Mouse (Mus musculus) CH12.LX (cell line): ENCODE measurements around the gene Apln. TPM values are rescaled to one million over a fixed set of nuclear protein-coding genes. Genes with fewer than 3 reads are reported as not detected.

ENCODE experiments used
- DNase-seq: peaks from one replicate; pipeline ENCODE4 v3.0.0-alpha.2; 2013; ENCODE audit errors: extremely low read depth
- H3K27ac ChIP-seq: 2 replicates; pipeline ENCODE4 v1.5.1; 2012; ENCODE audit warnings: low read depth, mild to moderate bottlenecking, control low read depth, moderate library complexity; ENCODE audit not compliant: insufficient read depth
- H3K27me3 ChIP-seq: replicated peaks from 2 replicates; pipeline ENCODE3; 2012; ENCODE audit warnings: inconsistent platforms
- H3K36me3 ChIP-seq, 2 experiments: replicated peaks in 1 of 2; 2 replicates each; pipeline versions ENCODE3 to v1.6.1; 2012; ENCODE audit warnings: inconsistent platforms in 1 of 2, low read length in 1 of 2, mild to moderate bottlenecking in 1 of 2, mixed read lengths in 1 of 2, moderate library complexity in 1 of 2; ENCODE audit not compliant: control insufficient read depth in 1 of 2, insufficient read depth in 1 of 2
- H3K4me1 ChIP-seq, 2 experiments: 2 replicates each; pipeline ENCODE4 v1.6.1; 2012; ENCODE audit warnings: inconsistent platforms in 1 of 2, moderate library complexity in 1 of 2; ENCODE audit not compliant: insufficient read depth in 2 of 2, control insufficient read depth in 1 of 2
- H3K4me2 ChIP-seq: 2 replicates; pipeline ENCODE4 v1.6.1; 2012; ENCODE audit warnings: low read depth, mild to moderate bottlenecking, control low read depth; ENCODE audit not compliant: poor library complexity, insufficient read depth, severe bottlenecking
- H3K4me3 ChIP-seq, 3 experiments: fragments of 150-350 bp in 1 of 3; sonication (generic) in 1 of 3; replicated peaks in 1 of 3; 2 replicates each; pipeline versions ENCODE3 to v1.5.1; 2011 to 2012; ENCODE audit warnings: low read depth in 2 of 3, low read length in 2 of 3, mild to moderate bottlenecking in 2 of 3, moderate library complexity in 2 of 3, control low read depth in 1 of 3, improper control_type of control experiment in 1 of 3, inconsistent platforms in 1 of 3, mixed read lengths in 1 of 3; ENCODE audit not compliant: poor library complexity in 1 of 3
- H3K79me2 ChIP-seq: replicated peaks from 2 replicates; pipeline ENCODE4 v1.6.1; 2012; ENCODE audit warnings: mild to moderate bottlenecking, moderate library complexity; ENCODE audit not compliant: control insufficient read depth, poor library complexity, insufficient read depth, severe bottlenecking; ENCODE audit errors: extremely low read depth
- H3K9ac ChIP-seq: 2 replicates; pipeline ENCODE4 v1.6.1; 2012; ENCODE audit warnings: low read depth, mild to moderate bottlenecking, control low read depth, moderate library complexity; ENCODE audit not compliant: insufficient read depth
- H3K9me3 ChIP-seq: replicated peaks from 2 replicates; pipeline ENCODE3; 2012; ENCODE audit warnings: low read length, inconsistent platforms, mixed read lengths
- BHLHE40 ChIP-seq: IDR thresholded peaks from 2 replicates; pipeline ENCODE4 v1.6.1; 2011; ENCODE audit warnings: mild to moderate bottlenecking, low read depth, low read length, improper control_type of control experiment
- CHD1 ChIP-seq: IDR thresholded peaks from 2 replicates; pipeline ENCODE4 v1.6.1; 2012; ENCODE audit warnings: low read depth, low read length, improper control_type of control experiment, inconsistent platforms
- CHD2 ChIP-seq: IDR thresholded peaks from 2 replicates; pipeline ENCODE4 v1.6.1; 2011; ENCODE audit warnings: low read length, improper control_type of control experiment
- ELF1 ChIP-seq: IDR thresholded peaks from 2 replicates; pipeline ENCODE4 v1.6.1; 2014; ENCODE audit warnings: low read depth, mild to moderate bottlenecking, inconsistent platforms, low read length, improper control_type of control experiment
- EP300 ChIP-seq: IDR thresholded peaks from 2 replicates; pipeline ENCODE4 v1.6.1; 2011; ENCODE audit warnings: low read length, improper control_type of control experiment
- HCFC1 ChIP-seq: IDR thresholded peaks from 2 replicates; pipeline ENCODE4 v1.6.1; 2012; ENCODE audit warnings: low read depth, mild to moderate bottlenecking, inconsistent platforms, low read length, improper control_type of control experiment
- MAZ ChIP-seq: IDR thresholded peaks from 2 replicates; pipeline ENCODE4 v1.6.1; 2012; ENCODE audit warnings: low read depth, mild to moderate bottlenecking, inconsistent platforms, low read length, improper control_type of control experiment, moderate library complexity
- NELFE ChIP-seq: IDR thresholded peaks from 2 replicates; pipeline ENCODE4 v1.6.1; 2011; ENCODE audit warnings: low read depth, low read length, improper control_type of control experiment
- POLR2AphosphoS2 ChIP-seq: IDR thresholded peaks from 2 replicates; pipeline ENCODE4 v1.6.1; 2011; ENCODE audit warnings: low read depth, low read length, improper control_type of control experiment
- SIN3A ChIP-seq: IDR thresholded peaks from 2 replicates; pipeline ENCODE4 v1.6.1; 2012; ENCODE audit warnings: low read length, improper control_type of control experiment, inconsistent platforms
- SMC3 ChIP-seq: IDR thresholded peaks from 2 replicates; pipeline ENCODE4 v1.6.1; 2011; ENCODE audit warnings: low read depth, low read length, improper control_type of control experiment
- TBP ChIP-seq: conservative IDR thresholded peaks from 2 replicates; pipeline ENCODE4 v1.6.1; 2011; ENCODE audit warnings: low read depth, low read length, improper control_type of control experiment
- TCF12 ChIP-seq: IDR thresholded peaks from 2 replicates; pipeline ENCODE4 v1.6.1; 2014; ENCODE audit warnings: low read depth, mild to moderate bottlenecking, inconsistent platforms, low read length, improper control_type of control experiment
- ZNF384 ChIP-seq: IDR thresholded peaks from 2 replicates; pipeline ENCODE4 v1.6.1; 2012; ENCODE audit warnings: low read depth, low read length, improper control_type of control experiment, inconsistent platforms
- dilution Hi-C: fragments of 300-500 bp; cut with MboI; formaldehyde crosslinking; loops from 2 replicates; pipeline ENCODE4 v1.14.3; 2020; ENCODE audit warnings: low sequenced_read_pairs; ENCODE audit not compliant: extremely low pct_unique_long_range_greater_than_20kb, extremely low pct_ligation_motif_present
- in situ Hi-C: fragments of 300-500 bp; cut with MboI; formaldehyde crosslinking; loops from 3 replicates; pipeline ENCODE4 v1.14.3; 2019; ENCODE audit warnings: low sequenced_read_pairs, low pct_ligation_motif_present, low pct_unique_long_range_greater_than_20kb, mixed read lengths
- polyA plus RNA-seq: library from polyadenylated mRNA; unstranded; fragments of >175 nt; gene quantifications from 2 replicates; pipeline ENCODE4 v1.2.1, GENCODE M21; 2012; ENCODE audit warnings: low read depth; ENCODE audit not compliant: insufficient read length
- total RNA-seq, 2 experiments: library from RNA; depleted of rRNA; stranded (reverse); fragments of 300-350 nt in 1 of 2; fragments of >200 nt in 1 of 2; gene quantifications; 2 replicates each; pipeline ENCODE4 v1.2.3; 2012 to 2014

Apln gene
- 0.08 TPM in 2 replicates for total RNA-seq (2012; rRNA removed)
- 0.14 and 0.15 TPM in 2 replicates for total RNA-seq (2014; rRNA removed)
- 0.10 TPM in 1 of 2 replicates, not detected in the other for polyA plus RNA-seq

DNA sequence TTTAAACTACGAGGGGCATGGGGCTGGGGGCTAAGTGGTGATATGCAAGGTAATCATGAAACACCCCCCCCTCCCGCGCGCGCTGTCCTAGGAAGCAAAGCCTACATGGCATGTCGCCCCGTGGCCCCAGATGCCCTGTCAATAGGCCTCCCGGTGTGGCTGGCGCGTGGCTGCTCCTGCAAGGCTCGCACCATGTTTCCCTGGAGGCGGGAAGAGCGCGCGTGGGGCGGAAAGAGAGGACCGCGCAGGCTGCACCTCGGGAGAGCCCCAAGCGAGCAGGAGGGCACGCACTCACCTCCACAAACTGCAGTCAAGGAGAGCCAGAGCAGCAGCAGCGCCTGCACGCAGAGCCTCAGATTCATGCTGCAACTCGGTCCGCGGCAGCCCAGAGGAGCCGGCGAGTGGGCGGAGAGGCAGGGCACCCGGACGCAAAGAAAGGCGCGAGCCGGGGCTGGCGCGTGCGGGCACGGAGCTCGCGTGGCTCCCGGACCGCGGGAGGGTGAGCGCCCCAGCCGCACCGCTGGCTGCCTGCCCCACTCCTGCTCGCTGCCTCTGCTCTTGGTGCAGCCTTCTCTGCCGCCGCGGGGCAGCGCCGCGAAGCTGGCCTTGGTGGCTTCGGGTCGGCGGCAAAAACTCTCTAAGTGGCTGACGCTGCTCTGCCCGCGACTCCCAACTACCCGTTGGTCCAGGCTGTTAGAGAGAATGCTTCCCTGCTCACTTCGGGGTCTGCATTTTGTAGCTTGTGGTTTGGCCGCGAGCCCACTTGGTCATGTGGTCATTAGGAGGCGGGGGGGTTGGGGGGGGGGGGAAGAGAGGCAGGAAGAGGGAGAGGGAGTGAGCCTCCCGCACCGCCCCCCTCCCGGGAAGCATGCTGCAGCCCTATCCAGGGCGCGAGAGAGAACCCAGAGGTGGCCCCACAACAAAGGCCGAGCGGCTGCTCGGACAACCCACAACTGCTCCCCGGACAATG, at the start of gene Apln:
Apln (minus strand) TSS at position 710 of the 970 bp plus-strand sequence.
- in situ Hi-C loops (no loop called here), dilution Hi-C loops (no loop called here)
- Histone ChIP-seq H3K36me3 (no peaks in the 10 kb centered on the region), H3K9me3 (no peaks in the 10 kb centered on the region), H3K4me3 (no peak within 1 kb of the TSS), H3K4me2 (peak within 1 kb of the TSS; percentile 17), H3K4me1 (peaks cover 2 to 4% of the 10 kb centered on the region in 2 experiments; a peak in 2 of 4 replicates), H3K9ac (no peak within 1 kb of the TSS), H3K27ac (no peak within 1 kb of the TSS), H3K27me3 (peaks cover 12% of the 10 kb centered on the region), H3K79me2 (no peaks in the 10 kb centered on the region)
- DNase-seq, result no peak
- TF ChIP-seq MAZ, result no peak
- no peak for TF ChIP-seq NELFE
- TF ChIP-seq ZNF384, result no peak
- no peak for TF ChIP-seq EP300
- TF ChIP-seq SIN3A, result no peak
- no peak for TF ChIP-seq CHD1
- TF ChIP-seq BHLHE40, result no peak
- TF ChIP-seq HCFC1, result no peak
- no peak for TF ChIP-seq POLR2AphosphoS2
- no peak for TF ChIP-seq TBP
- no peak for TF ChIP-seq CHD2

DNA sequence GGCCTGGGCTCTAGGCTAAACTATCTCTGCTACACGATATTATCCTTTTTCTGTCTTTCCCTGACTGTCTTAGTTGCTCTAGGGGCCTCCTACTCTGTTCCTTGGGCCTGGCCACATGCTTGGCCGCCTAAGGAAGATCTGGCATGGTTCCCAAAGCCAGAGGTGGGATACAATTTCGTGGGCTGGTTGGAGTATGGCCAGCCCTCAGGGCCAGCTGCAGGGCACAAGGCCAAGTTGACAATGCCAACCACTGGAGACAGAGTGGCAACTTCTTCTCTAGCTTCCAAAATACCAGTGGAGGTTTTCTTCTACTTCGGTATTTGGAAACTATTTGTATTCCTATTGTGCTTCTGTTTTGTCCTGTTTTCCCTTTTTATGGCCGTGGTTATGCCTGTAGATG, 47.7 kb upstream of the Apln start:
- TF ChIP-seq TCF12, result no peak
- TF ChIP-seq ELF1, result no peak
- no peak for TF ChIP-seq SMC3
- TF ChIP-seq TBP, result no peak
- H3K27ac ChIP-seq, result no peak overlapping the region
- in situ Hi-C loops, result no loop called here
- H3K27me3 ChIP-seq, result no peaks in the 10 kb centered on the region
- no peaks in the 10 kb centered on the region for H3K79me2 ChIP-seq
- H3K36me3 ChIP-seq, result no peaks in the 10 kb centered on the region
- H3K9me3 ChIP-seq, result no peaks in the 10 kb centered on the region
- no peak overlapping the region for H3K4me3 ChIP-seq
- dilution Hi-C loops, result no loop called here
- no peak overlapping the region for H3K9ac ChIP-seq
- H3K4me1 ChIP-seq, result no peaks in the 10 kb centered on the region
- no peak overlapping the region for H3K4me2 ChIP-seq
- no peak for DNase-seq
